Mouse (Mus musculus): ENCODE measurements around the gene Anks4b. TPM values are rescaled to one million over a fixed set of nuclear protein-coding genes. Genes with fewer than 3 reads are reported as not detected.

The Anks4b gene
- polyA plus RNA-seq, 1 experiment from 2014 or later: not detected

DNA sequence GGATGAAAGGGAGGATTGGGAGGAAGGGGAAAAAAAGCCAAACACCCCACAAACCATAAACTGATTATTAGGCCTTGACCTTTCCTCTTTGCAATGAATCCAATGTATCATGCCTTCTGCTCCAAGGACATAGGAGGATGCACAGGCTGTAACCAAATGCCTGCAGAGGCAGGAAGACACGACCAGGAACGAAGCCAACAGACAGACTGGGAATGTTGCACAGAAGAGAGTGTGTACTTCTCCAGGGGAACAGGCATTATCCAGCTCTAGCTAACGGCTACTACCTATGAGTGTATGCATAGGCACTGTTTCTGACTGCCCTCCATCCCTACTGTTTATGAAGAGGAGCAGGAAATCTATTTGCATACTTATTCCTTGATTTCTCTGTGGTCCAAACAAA lies 18.5 kb downstream of the Anks4b start:
- 39% methylated on average over 3 of the region's 3 CpGs for WGBS
- no peaks in the 10 kb centered on the region for H3K36me3 ChIP-seq
- no peak overlapping the region for H3K27ac ChIP-seq
- no peaks in the 10 kb centered on the region for H3K27me3 ChIP-seq
- peaks cover 4% of the 10 kb centered on the region for H3K4me1 ChIP-seq
- no peak overlapping the region for H3K9ac ChIP-seq
- H3K9me3 ChIP-seq: no peaks in the 10 kb centered on the region
- ATAC-seq (ENCODE audit: insufficient number of reproducible peaks, low FRiP score, low TSS enrichment, low read depth): no peak
- no peak overlapping the region for H3K4me2 ChIP-seq
- H3K4me3 ChIP-seq: no peak overlapping the region

DNA sequence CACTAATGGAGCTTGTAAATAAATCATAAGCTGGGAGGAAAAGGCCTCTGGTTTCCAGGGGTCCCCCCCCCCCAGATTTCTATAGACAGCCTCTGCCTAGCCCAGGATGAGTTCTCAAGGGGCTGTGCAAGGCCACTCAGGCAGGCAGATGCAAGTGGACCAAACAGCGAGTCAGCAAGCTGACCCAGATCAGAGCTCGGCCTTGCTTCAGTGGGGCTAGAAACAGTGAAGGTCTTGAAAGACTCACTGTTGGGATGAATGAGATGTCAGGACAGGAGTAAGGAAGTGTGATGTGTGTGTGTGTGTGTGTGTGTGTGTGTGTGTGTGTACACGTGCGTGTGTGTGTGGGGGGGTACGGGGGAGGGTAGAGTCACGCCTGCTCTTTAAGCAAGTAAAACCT lies 19.2 kb downstream of the Anks4b start:
- no peak overlapping the region for H3K4me2 ChIP-seq
- no peaks in the 10 kb centered on the region for H3K36me3 ChIP-seq
- H3K9me3 ChIP-seq: no peaks in the 10 kb centered on the region
- H3K27ac ChIP-seq: no peak overlapping the region
- no peak overlapping the region for H3K9ac ChIP-seq
- no peaks in the 10 kb centered on the region for H3K27me3 ChIP-seq
- no peak for ATAC-seq (ENCODE audit: insufficient number of reproducible peaks, low FRiP score, low TSS enrichment, low read depth)
- H3K4me1 ChIP-seq: peaks cover 4% of the 10 kb centered on the region
- no peak overlapping the region for H3K4me3 ChIP-seq
- 69% methylated on average over 6 of the region's 6 CpGs for WGBS

DNA sequence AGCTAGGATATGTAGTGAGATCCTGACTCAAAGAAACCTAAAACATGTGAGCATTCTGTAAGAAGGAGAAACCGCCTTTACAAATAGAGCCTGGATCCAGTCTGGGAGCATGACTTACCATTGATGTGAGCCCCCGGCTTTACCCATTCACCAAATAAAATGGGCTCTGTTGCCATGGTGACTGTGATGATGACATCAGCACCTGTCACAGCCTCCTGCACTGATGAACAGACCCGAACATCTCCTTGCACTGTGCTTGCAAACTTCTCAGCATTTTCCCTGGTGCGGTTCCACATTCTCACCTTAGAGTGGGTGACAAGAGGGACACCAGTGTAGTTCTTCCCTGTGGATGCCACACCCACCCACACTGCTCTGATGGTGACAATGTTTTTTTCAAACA lies 21.5 kb downstream of the Anks4b start:
- Histone ChIP-seq H3K4me3 (no peak overlapping the region), H3K9me3 (no peaks in the 10 kb centered on the region), H3K9ac (no peak overlapping the region), H3K36me3 (no peaks in the 10 kb centered on the region), H3K27ac (no peak overlapping the region), H3K27me3 (0 out of 2 replicates have a peak, but pooled peaks cover 7% of the 10 kb centered on the region), H3K4me2 (no peak overlapping the region), H3K4me1 (peaks cover 3% of the 10 kb centered on the region)
- 75% methylated on average over 4 of the region's 4 CpGs for WGBS
- no peak for ATAC-seq (ENCODE audit: insufficient number of reproducible peaks, low FRiP score, low TSS enrichment, low read depth)

DNA sequence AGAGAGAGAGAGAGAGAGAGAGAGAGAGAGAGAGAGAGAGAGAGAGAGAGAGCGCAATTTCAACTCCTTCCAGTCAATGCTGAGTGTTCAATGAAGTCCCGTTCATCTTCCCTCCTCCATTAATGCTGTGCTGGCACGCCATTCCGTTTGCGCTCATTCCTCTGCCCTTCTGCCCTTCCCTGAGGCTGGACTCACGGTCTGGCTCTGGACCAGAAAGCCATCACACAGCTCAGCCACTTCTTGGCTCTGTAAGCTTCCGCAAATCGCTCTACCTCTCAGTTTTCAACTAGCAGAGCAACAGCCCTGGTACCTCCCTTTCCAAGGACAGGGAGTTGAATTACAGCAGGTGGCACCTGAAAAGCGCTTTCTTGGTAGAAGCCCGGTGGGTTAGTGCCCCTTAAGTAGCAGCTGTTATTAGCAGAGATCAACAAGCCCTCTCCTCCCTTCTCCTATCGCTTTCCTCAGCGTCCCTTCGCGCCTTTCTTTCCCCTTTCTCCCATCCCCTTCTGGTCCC lies 27.6 kb downstream of the Anks4b start:
- Histone ChIP-seq H3K27me3 (peaks cover 36% of the 10 kb centered on the region), H3K27ac (no peak overlapping the region), H3K4me1 (peaks cover 8% of the 10 kb centered on the region), H3K36me3 (no peaks in the 10 kb centered on the region), H3K9ac (no peak overlapping the region), H3K4me3 (peak overlapping the region; percentile 23), H3K9me3 (no peaks in the 10 kb centered on the region), H3K4me2 (peak overlapping the region; percentile 42)
- ATAC-seq (ENCODE audit: insufficient number of reproducible peaks, low FRiP score, low TSS enrichment, low read depth): no peak
- 5% methylated on average over 14 of the region's 14 CpGs for WGBS

DNA sequence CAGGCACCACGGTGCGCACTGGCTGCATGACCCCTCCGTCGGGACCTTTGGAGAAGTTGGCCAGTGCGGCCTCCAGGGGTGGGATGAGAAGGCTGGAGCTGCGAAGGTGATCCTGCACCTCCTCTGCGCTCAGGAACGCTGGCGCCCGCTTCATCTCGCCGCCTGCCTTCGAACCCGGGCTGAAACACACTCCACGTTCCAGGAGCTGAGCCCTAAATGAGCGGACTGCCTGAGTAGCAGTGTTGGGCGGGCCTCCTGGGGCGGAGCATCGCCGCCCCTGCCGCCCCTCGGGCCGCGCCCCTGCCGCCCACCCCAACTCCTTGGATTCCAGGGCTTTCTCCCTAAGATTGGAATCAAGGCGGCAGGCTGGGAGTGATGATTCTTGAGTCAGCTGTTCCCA lies 28.1 kb downstream of the Anks4b start, which contains the start of gene Crym:
Gene Crym, minus strand, starts transcription at position 341 of the 400 bp plus-strand sequence.
- 1% methylated on average over 26 of the region's 26 CpGs for WGBS

DNA sequence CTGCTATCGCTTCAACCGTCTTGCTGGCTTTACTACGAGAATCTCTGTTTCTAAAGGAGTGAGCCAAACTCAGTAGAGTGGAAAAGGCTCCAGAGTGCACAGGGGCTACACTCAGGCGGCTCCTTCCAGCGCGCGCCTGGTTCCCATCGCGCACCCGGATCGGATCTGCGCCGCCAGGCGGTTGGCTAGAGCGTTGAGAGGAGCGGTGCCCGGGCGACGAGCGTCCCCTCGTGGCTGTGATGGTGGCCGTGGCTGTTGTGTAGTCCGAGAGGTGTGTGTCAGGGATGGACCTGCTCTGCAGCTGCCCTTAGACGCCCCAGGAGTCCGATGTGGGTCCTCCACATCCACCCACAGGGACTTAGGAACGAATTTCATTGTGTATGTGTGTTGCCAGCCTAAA lies 30.1 kb downstream of the Anks4b start, which contains the start of gene Abca14:
Gene Abca14, plus strand, starts transcription at position 173 of the 400 bp plus-strand sequence.
- H3K4me2 ChIP-seq: 0 out of 2 replicates have a peak within 1 kb of the TSS, but pooled peaks have one; percentile 19
- peaks cover 36% of the 10 kb centered on the region for H3K27me3 ChIP-seq
- no peak within 1 kb of the TSS for H3K27ac ChIP-seq
- 4% methylated on average over 26 of the region's 26 CpGs for WGBS
- peaks cover 8% of the 10 kb centered on the region for H3K4me1 ChIP-seq
- H3K4me3 ChIP-seq: no peak within 1 kb of the TSS
- H3K9me3 ChIP-seq: no peaks in the 10 kb centered on the region
- no peaks in the 10 kb centered on the region for H3K36me3 ChIP-seq
- peak; percentile 50; the same call in 1 of the 2 replicates for ATAC-seq (ENCODE audit: insufficient number of reproducible peaks, low FRiP score, low TSS enrichment, low read depth)
- H3K9ac ChIP-seq: no peak within 1 kb of the TSS

More for the DNA sequence above, 28.1 kb downstream of the Anks4b start, which contains the start of gene Crym:
- peak within 1 kb of the TSS; percentile 42 for H3K4me2 ChIP-seq
- peaks cover 36% of the 10 kb centered on the region for H3K27me3 ChIP-seq
- peaks cover 8% of the 10 kb centered on the region for H3K4me1 ChIP-seq
- no peaks in the 10 kb centered on the region for H3K36me3 ChIP-seq
- H3K9ac ChIP-seq: no peak within 1 kb of the TSS
- H3K27ac ChIP-seq: no peak within 1 kb of the TSS
- peak within 1 kb of the TSS; percentile 23 for H3K4me3 ChIP-seq
- H3K9me3 ChIP-seq: no peaks in the 10 kb centered on the region
- ATAC-seq (ENCODE audit: insufficient number of reproducible peaks, low FRiP score, low TSS enrichment, low read depth): no peak

DNA sequence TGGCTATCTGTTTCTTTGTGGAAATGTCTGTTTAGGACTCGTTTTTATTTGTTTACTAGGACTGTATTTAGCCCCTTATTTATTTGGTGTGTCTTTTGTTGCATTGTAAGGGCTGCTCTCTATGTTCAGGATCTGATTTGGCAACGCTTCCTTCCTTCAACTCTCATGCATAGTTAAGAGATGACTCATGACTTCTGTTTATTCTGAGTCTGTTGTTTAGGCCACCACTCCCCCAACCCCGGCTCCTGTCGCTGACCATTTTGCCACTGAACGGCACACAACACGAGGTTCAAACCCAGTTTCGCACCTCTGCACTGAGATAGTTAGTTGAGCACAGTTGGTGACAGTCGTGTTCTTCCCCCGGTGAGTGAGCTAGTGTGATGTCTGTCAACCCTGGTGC lies 32.3 kb downstream of the Anks4b start:
- WGBS: 62% methylated on average over 9 of the region's 9 CpGs
- no peak overlapping the region for H3K9ac ChIP-seq
- no peaks in the 10 kb centered on the region for H3K36me3 ChIP-seq
- no peak for ATAC-seq (ENCODE audit: insufficient number of reproducible peaks, low FRiP score, low TSS enrichment, low read depth)
- no peak overlapping the region for H3K4me2 ChIP-seq
- H3K27me3 ChIP-seq: peaks cover 20% of the 10 kb centered on the region
- no peaks in the 10 kb centered on the region for H3K9me3 ChIP-seq
- no peak overlapping the region for H3K4me3 ChIP-seq
- no peak overlapping the region for H3K27ac ChIP-seq
- peaks cover 8% of the 10 kb centered on the region for H3K4me1 ChIP-seq

DNA sequence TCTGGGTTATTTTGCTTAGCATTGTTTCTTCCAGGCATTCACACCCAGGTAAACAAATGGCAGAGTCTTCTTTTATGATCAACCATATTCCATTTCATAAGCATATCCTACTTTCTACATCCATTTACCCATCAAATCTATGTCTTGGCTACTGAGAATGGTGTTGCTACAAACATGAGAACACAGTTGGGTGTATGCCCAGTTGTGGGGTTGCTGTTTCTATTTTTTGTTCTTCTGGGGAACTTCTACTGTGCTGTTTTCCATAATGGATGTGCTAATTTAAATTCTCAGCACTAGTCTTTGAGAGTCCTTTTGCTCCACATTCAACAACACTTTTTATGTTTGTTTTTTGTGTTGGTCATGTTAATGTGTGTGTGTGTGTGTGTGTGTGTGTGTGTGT lies 54.9 kb downstream of the Anks4b start:
- Histone ChIP-seq H3K27me3 (no peaks in the 10 kb centered on the region), H3K4me2 (no peak overlapping the region), H3K9me3 (no peaks in the 10 kb centered on the region), H3K36me3 (no peaks in the 10 kb centered on the region), H3K27ac (no peak overlapping the region), H3K4me1 (no peaks in the 10 kb centered on the region), H3K4me3 (no peak overlapping the region), H3K9ac (no peak overlapping the region)
- no peak for ATAC-seq (ENCODE audit: insufficient number of reproducible peaks, low FRiP score, low TSS enrichment, low read depth)

Other genes with a start within 250 kb of the Anks4b start
- gene Dnah3, start 78.6 kb upstream of the Anks4b start, polyA plus RNA-seq (2015; fragmentation: Nextera tagmentation; extraction: Ambion mirVana): not detected in 2 replicates
- gene Tmem159, start 71.5 kb upstream of the Anks4b start, polyA plus RNA-seq (2015; fragmentation: Nextera tagmentation; extraction: Ambion mirVana): 28.2 and 29.2 TPM in 2 replicates
- gene Zp2, start 28.6 kb upstream of the Anks4b start, polyA plus RNA-seq (2015; fragmentation: Nextera tagmentation; extraction: Ambion mirVana): 0.51 and 0.58 TPM in 2 replicates
- 8.2 and 14.2 TPM in 2 replicates for gene Crym, start 28.3 kb downstream of the Anks4b start, polyA plus RNA-seq (2015; fragmentation: Nextera tagmentation; extraction: Ambion mirVana)
- not detected in 2 replicates for gene Abca14, start 30.1 kb downstream of the Anks4b start, polyA plus RNA-seq (2015; fragmentation: Nextera tagmentation; extraction: Ambion mirVana)
- not detected in 2 replicates for gene Abca15, start 154.8 kb downstream of the Anks4b start, polyA plus RNA-seq (2015; fragmentation: Nextera tagmentation; extraction: Ambion mirVana)
- gene Abca16, start 235.8 kb downstream of the Anks4b start, polyA plus RNA-seq (2015; fragmentation: Nextera tagmentation; extraction: Ambion mirVana): not detected in 2 replicates